Mouse (Mus musculus): Measurements from ENCODE around the gene Tmem14a. TPM values are rescaled to one million over a fixed set of nuclear protein-coding genes. Genes with fewer than 3 reads are reported as not detected.
"Not testable (repeated sequence)": the region's sequence is repeated elsewhere in the genome, so short reads cannot be mapped to it uniquely, and the experiment has no call there.

Tmem14a gene
- polyA plus RNA-seq, 1 experiment from 2014 or later: 4.2 TPM

- not testable (repeated sequence) for H3K36me3 ChIP-seq; ATAC-seq; H3K4me3 ChIP-seq; H3K9ac ChIP-seq; H3K27ac ChIP-seq; H3K4me2 ChIP-seq; H3K27me3 ChIP-seq (replicated peaks); H3K4me1 ChIP-seq; H3K9me3 ChIP-seq (replicated peaks)
- WGBS (ENCODE audit: insufficient replicate concordance): 68% methylated on average over 5 of the region's 5 CpGs
Measured at GRCm38 (mm10) chr1:21275366-21275765, 57.0 kb downstream of the Tmem14a start.

- H3K36me3 ChIP-seq; H3K4me3 ChIP-seq; H3K27me3 ChIP-seq (replicated peaks); H3K4me2 ChIP-seq; ATAC-seq; H3K9me3 ChIP-seq (replicated peaks); H3K4me1 ChIP-seq; H3K27ac ChIP-seq; H3K9ac ChIP-seq: not testable (repeated sequence)
- 19% methylated on average over 2 of the region's 2 CpGs for WGBS (ENCODE audit: insufficient replicate concordance)
Measured at GRCm38 (mm10) chr1:21276158-21276557, 57.8 kb downstream of the Tmem14a start.

Other genes starting within 250 kb of the Tmem14a start
- 1.6 and 1.7 TPM in 2 replicates for gene Tram2, start 139.3 kb upstream of the Tmem14a start, polyA plus RNA-seq (2016; fragmentation: Nextera tagmentation; extraction: Ambion mirVana)
- gene Gsta3, start 22.0 kb downstream of the Tmem14a start, polyA plus RNA-seq (2016; fragmentation: Nextera tagmentation; extraction: Ambion mirVana): 5.4 and 5.6 TPM in 2 replicates
- gene Khdc1a, start 131.1 kb downstream of the Tmem14a start, polyA plus RNA-seq (2016; fragmentation: Nextera tagmentation; extraction: Ambion mirVana): not detected in 2 replicates
- gene Khdc1c, start 149.8 kb downstream of the Tmem14a start, polyA plus RNA-seq (2016; fragmentation: Nextera tagmentation; extraction: Ambion mirVana): not detected in 2 replicates
- gene Khdc1b, start 165.0 kb downstream of the Tmem14a start, polyA plus RNA-seq (2016; fragmentation: Nextera tagmentation; extraction: Ambion mirVana): not detected in 2 replicates